Mouse (Mus musculus) stomach, postnatal 0 days (tissue): ENCODE data around the gene Myo3b.

ENCODE experiments used
- CTCF ChIP-seq: IDR thresholded peaks from 2 replicates; pipeline ENCODE4 v1.5.1; 2016; ENCODE audit warnings: antibody characterized with exemption, low read depth, mild to moderate bottlenecking, moderate library complexity
- EP300 ChIP-seq: optimal IDR thresholded peaks from 2 replicates; pipeline ENCODE3; 2016; ENCODE audit warnings: antibody characterized with exemption

GRCm38 (mm10) chr2:70000316-70000715, 38.6 kb upstream of the Myo3b start:
- no peak for TF ChIP-seq EP300
- TF ChIP-seq CTCF = no peak
